Mouse (Mus musculus) adrenal gland, postnatal 4 days (tissue): Measurements from ENCODE around the gene Gm28729. TPM values are rescaled to one million over a fixed set of nuclear protein-coding genes. Genes with fewer than 3 reads are reported as not detected.
"Not testable (repeated sequence)": the region's sequence is repeated elsewhere in the genome, so short reads cannot be mapped to it uniquely, and the experiment has no call there.

Experiments
- DNase-seq, 2 experiments: peaks; one replicate each; pipeline ENCODE4 v3.0.0; 2021 to 2022; ENCODE audit warnings: low spot score in 2 of 2, mixed read lengths in 2 of 2
- total RNA-seq, 2 experiments: library from RNA; stranded (reverse); gene quantifications; 2 replicates each; pipeline ENCODE4 v1.2.3; 2021

Gene Gm28729
- total RNA-seq, 2 experiments from 2014 or later, result not detected

GRCm38 (mm10) chr9:96523148-96523547 lies 1.9 kb downstream of the Gm28729 start:
- no peak for DNase-seq

- not testable (repeated sequence) for DNase-seq
Measured at GRCm38 (mm10) chr9:96521574-96521973, 3.5 kb downstream of the Gm28729 start.

- DNase-seq, result no peak
Measured at GRCm38 (mm10) chr9:96517429-96517828, 7.6 kb downstream of the Gm28729 start.

GRCm38 (mm10) chr9:96516806-96517205 lies 8.3 kb downstream of the Gm28729 start:
- DNase-seq, result no peak

GRCm38 (mm10) chr9:96515737-96516136 lies 9.3 kb downstream of the Gm28729 start:
- DNase-seq, result no peak

- DNase-seq, result no peak
Measured at GRCm38 (mm10) chr9:96514278-96514677, 10.8 kb downstream of the Gm28729 start.

- peak in 1 of 2 experiments; percentile 29 for DNase-seq
Measured at GRCm38 (mm10) chr9:96506011-96506498, 19.0 kb downstream of the Gm28729 start.

- DNase-seq, result no peak
Measured at GRCm38 (mm10) chr9:96505156-96505555, 19.9 kb downstream of the Gm28729 start.

- no peak for DNase-seq
Measured at GRCm38 (mm10) chr9:96504116-96504895, 20.8 kb downstream of the Gm28729 start.

- DNase-seq, result no peak
Measured at GRCm38 (mm10) chr9:96502856-96503610, 22.0 kb downstream of the Gm28729 start.

GRCm38 (mm10) chr9:96501217-96501616 lies 23.8 kb downstream of the Gm28729 start:
- no peak for DNase-seq

GRCm38 (mm10) chr9:96493212-96493611 lies 31.9 kb downstream of the Gm28729 start:
- no peak for DNase-seq

GRCm38 (mm10) chr9:96491810-96492209 lies 33.3 kb downstream of the Gm28729 start:
- peak in 1 of 2 experiments; percentile 10 for DNase-seq

GRCm38 (mm10) chr9:96487869-96488268 lies 37.2 kb downstream of the Gm28729 start:
- not testable (repeated sequence) for DNase-seq

GRCm38 (mm10) chr9:96483648-96484047 lies 41.4 kb downstream of the Gm28729 start:
- DNase-seq, result no peak

GRCm38 (mm10) chr9:96483028-96483427 lies 42.0 kb downstream of the Gm28729 start:
- no peak for DNase-seq

- DNase-seq, result peak; percentile 98
Measured at GRCm38 (mm10) chr9:96478071-96478888, 46.8 kb downstream of the Gm28729 start, which contains the start of gene Rnf7. Gene Rnf7, minus strand, starts transcription at chr9:96478675.

GRCm38 (mm10) chr9:96472356-96472755 lies 52.7 kb downstream of the Gm28729 start:
- DNase-seq, result no peak

GRCm38 (mm10) chr9:96471681-96472080 lies 53.4 kb downstream of the Gm28729 start:
- DNase-seq, result not testable (repeated sequence)

GRCm38 (mm10) chr9:96470266-96470974 lies 54.6 kb downstream of the Gm28729 start:
- no peak for DNase-seq
